Mouse (Mus musculus): ENCODE measurements around the gene Rnaseh2a. TPM values are rescaled to one million over a fixed set of nuclear protein-coding genes. Genes with fewer than 3 reads are reported as not detected.
"Not testable (repeated sequence)": the region's sequence is repeated elsewhere in the genome, so short reads cannot be mapped to it uniquely, and the experiment has no call there.

Gene Rnaseh2a
- polyA plus RNA-seq, 1 experiment, result 49.4 TPM

GRCm38 (mm10) chr8:84933767-84934559 is 35.6 kb downstream of the Rnaseh2a start:
- no peak for DNase-seq (ENCODE audit: low spot score)

- no peak for DNase-seq (ENCODE audit: low spot score)
Observed at GRCm38 (mm10) chr8:84930582-84930981, 39.0 kb downstream of the Rnaseh2a start.

GRCm38 (mm10) chr8:84928456-84929306 is 40.9 kb downstream of the Rnaseh2a start:
- DNase-seq (ENCODE audit: low spot score), result no peak

- no peak for DNase-seq (ENCODE audit: low spot score)
Observed at GRCm38 (mm10) chr8:84927513-84927912, 42.1 kb downstream of the Rnaseh2a start.

GRCm38 (mm10) chr8:84925557-84925956 is 44.0 kb downstream of the Rnaseh2a start:
- DNase-seq (ENCODE audit: low spot score), result no peak

- no peak for DNase-seq (ENCODE audit: low spot score)
Observed at GRCm38 (mm10) chr8:84921596-84921995, 48.0 kb downstream of the Rnaseh2a start.

GRCm38 (mm10) chr8:84918646-84919045 is 50.9 kb downstream of the Rnaseh2a start:
- DNase-seq (ENCODE audit: low spot score), result no peak

GRCm38 (mm10) chr8:84917781-84918180 is 51.8 kb downstream of the Rnaseh2a start:
- no peak for DNase-seq (ENCODE audit: low spot score)

GRCm38 (mm10) chr8:84915269-84915668 is 54.3 kb downstream of the Rnaseh2a start:
- DNase-seq (ENCODE audit: low spot score), result no peak

GRCm38 (mm10) chr8:84913960-84914359 is 55.6 kb downstream of the Rnaseh2a start:
- DNase-seq (ENCODE audit: low spot score), result no peak

GRCm38 (mm10) chr8:84913502-84913900 is 56.1 kb downstream of the Rnaseh2a start:
- DNase-seq (ENCODE audit: low spot score), result no peak

- DNase-seq (ENCODE audit: low spot score), result peak; percentile 63
Observed at GRCm38 (mm10) chr8:84912895-84913501, 56.6 kb downstream of the Rnaseh2a start.

GRCm38 (mm10) chr8:84912391-84912790 is 57.2 kb downstream of the Rnaseh2a start:
- DNase-seq (ENCODE audit: low spot score), result no peak

- DNase-seq (ENCODE audit: low spot score), result no peak
Observed at GRCm38 (mm10) chr8:84911854-84912253, 57.7 kb downstream of the Rnaseh2a start.

- no peak for DNase-seq (ENCODE audit: low spot score)
Observed at GRCm38 (mm10) chr8:84910551-84910950, 59.0 kb downstream of the Rnaseh2a start.

GRCm38 (mm10) chr8:84909949-84910348 is 59.6 kb downstream of the Rnaseh2a start:
- DNase-seq (ENCODE audit: low spot score), result no peak

- DNase-seq (ENCODE audit: low spot score), result no peak
Observed at GRCm38 (mm10) chr8:84909162-84909767, 60.3 kb downstream of the Rnaseh2a start.

GRCm38 (mm10) chr8:84908421-84909161 is 61.0 kb downstream of the Rnaseh2a start, which contains the start of gene Dnase2a:
Gene Dnase2a (plus strand): TSS chr8:84908560.
- peak; percentile 69 for DNase-seq (ENCODE audit: low spot score)

GRCm38 (mm10) chr8:84907979-84908378 is 61.6 kb downstream of the Rnaseh2a start:
- DNase-seq (ENCODE audit: low spot score), result not testable (repeated sequence)

GRCm38 (mm10) chr8:84907493-84907892 is 62.1 kb downstream of the Rnaseh2a start:
- DNase-seq (ENCODE audit: low spot score), result no peak

GRCm38 (mm10) chr8:84907037-84907436 is 62.5 kb downstream of the Rnaseh2a start:
- DNase-seq (ENCODE audit: low spot score), result no peak

Measured in urinary bladder, adult 2 months (tissue).